Mouse (Mus musculus): ENCODE measurements around the gene Wipi1. TPM values are rescaled to one million over a fixed set of nuclear protein-coding genes. Genes with fewer than 3 reads are reported as not detected.
A peak's percentile ranks its signal among the peaks of the same experiment; 100 is the strongest.

Wipi1 gene
- polyA plus RNA-seq, 1 experiment: 5.1 TPM

DNA sequence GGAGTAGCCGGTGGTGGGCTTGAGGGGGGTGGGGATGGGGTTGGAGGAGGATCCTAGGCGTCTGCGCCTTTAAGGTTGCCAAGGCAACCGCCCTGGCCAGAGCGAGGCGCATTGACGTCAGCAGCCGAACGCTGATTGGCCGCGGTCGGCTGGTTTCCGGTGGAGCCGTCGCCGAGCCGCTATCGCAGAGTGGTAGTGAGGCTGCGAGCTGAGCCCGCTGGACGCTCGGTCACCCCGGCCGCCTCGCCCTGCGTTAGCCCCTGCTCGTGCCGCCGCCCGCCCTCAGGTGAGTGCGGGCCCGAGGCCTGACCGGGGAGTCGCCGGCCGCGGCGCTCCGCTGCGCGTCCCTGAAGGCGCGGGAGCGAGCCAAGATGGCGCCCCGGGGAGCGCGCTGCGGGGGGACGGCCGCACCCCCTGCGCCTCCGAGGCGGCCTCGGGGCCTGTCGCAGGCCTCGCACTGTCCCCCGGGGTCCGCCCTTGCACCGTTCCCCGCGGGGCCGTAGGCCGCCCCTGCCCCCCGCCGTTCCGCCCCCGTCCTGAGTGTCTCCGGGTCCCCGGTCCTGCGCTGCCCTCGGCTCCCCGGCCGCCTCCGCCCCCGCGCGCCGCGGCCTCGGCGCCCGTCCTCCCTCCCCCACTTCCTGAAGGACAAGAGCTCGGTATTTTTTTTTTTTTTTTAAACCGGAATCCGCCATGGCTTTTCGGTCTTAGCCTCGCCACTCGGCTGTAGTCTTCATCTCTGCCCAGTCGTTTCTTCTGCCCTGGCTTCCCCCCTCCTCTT, 39.2 kb upstream of the Wipi1 start:
- Histone ChIP-seq H3K27me3 (ENCODE audit: control insufficient read depth, insufficient read depth, low read length) (no peaks in the 10 kb centered on the region), H3K4me1 (ENCODE audit: control insufficient read depth, insufficient read depth, insufficient read length) (peaks cover 10% of the 10 kb centered on the region), H3K4me3 (ENCODE audit: extremely low read depth, insufficient read depth, insufficient read length) (peak overlapping the region; percentile 89), H3K27ac (ENCODE audit: insufficient read depth, low read length) (peak overlapping the region; percentile 98), H3K36me3 (ENCODE audit: control insufficient read depth, insufficient read depth, low read length) (peaks cover 10% of the 10 kb centered on the region)
- peak; percentile 81 to 92 for DNase-seq (ENCODE audit: low read depth in 1 of 2, low spot score in 2 of 2)
- WGBS: 1% methylated on average over 84 of the region's 90 CpGs
- TF ChIP-seq CTCF (IDR thresholded peaks at IDR 0.05; ENCODE audit: extremely low read depth, insufficient read depth, insufficient read length, insufficient replicate concordance) (no peak), POLR2A (IDR thresholded peaks at IDR 0.05; ENCODE audit: low read depth, low read length) (peak; percentile 95)

- peak overlapping the region; percentile 89 for H3K4me3 ChIP-seq (ENCODE audit: extremely low read depth, insufficient read depth, insufficient read length)
- 1% methylated on average over 31 of the region's 31 CpGs for WGBS
- H3K4me1 ChIP-seq (ENCODE audit: control insufficient read depth, insufficient read depth, insufficient read length): peaks cover 10% of the 10 kb centered on the region
- H3K27me3 ChIP-seq (ENCODE audit: control insufficient read depth, insufficient read depth, low read length): no peaks in the 10 kb centered on the region
- H3K36me3 ChIP-seq (ENCODE audit: control insufficient read depth, insufficient read depth, low read length): peaks cover 9% of the 10 kb centered on the region
- no peak for TF ChIP-seq POLR2A (IDR thresholded peaks at IDR 0.05; ENCODE audit: low read depth, low read length)
- no peak for TF ChIP-seq CTCF (IDR thresholded peaks at IDR 0.05; ENCODE audit: extremely low read depth, insufficient read depth, insufficient read length, insufficient replicate concordance)
- DNase-seq (ENCODE audit: low read depth in 1 of 2, low spot score in 2 of 2): peak; percentile 48 to 52
- H3K27ac ChIP-seq (ENCODE audit: insufficient read depth, low read length): peak overlapping the region; percentile 39
These were observed 38.4 kb upstream of the Wipi1 start for GRCm38 (mm10) chr11:109649975-109650701.

GRCm38 (mm10) chr11:109649206-109649605, 37.4 kb upstream of the Wipi1 start, which contains the start of gene Prkar1a:
Gene Prkar1a (plus strand): TSS chr11:109649405.
- 13% methylated on average over 8 of the region's 8 CpGs for WGBS
- no peak for DNase-seq (ENCODE audit: low read depth in 1 of 2, low spot score in 2 of 2)
- Histone ChIP-seq H3K27ac (ENCODE audit: insufficient read depth, low read length) (peak within 1 kb of the TSS; percentile 39), H3K4me3 (ENCODE audit: extremely low read depth, insufficient read depth, insufficient read length) (peak within 1 kb of the TSS; percentile 89), H3K27me3 (ENCODE audit: control insufficient read depth, insufficient read depth, low read length) (no peaks in the 10 kb centered on the region), H3K36me3 (ENCODE audit: control insufficient read depth, insufficient read depth, low read length) (peaks cover 3% of the 10 kb centered on the region), H3K4me1 (ENCODE audit: control insufficient read depth, insufficient read depth, insufficient read length) (peaks cover 10% of the 10 kb centered on the region)
- TF ChIP-seq POLR2A (IDR thresholded peaks at IDR 0.05; ENCODE audit: low read depth, low read length): no peak
- no peak for TF ChIP-seq CTCF (IDR thresholded peaks at IDR 0.05; ENCODE audit: extremely low read depth, insufficient read depth, insufficient read length, insufficient replicate concordance)

- DNase-seq (ENCODE audit: low read depth in 1 of 2, low spot score in 2 of 2): no peak
- Histone ChIP-seq H3K27ac (ENCODE audit: insufficient read depth, low read length) (no peak overlapping the region), H3K4me3 (ENCODE audit: extremely low read depth, insufficient read depth, insufficient read length) (no peak overlapping the region), H3K36me3 (ENCODE audit: control insufficient read depth, insufficient read depth, low read length) (no peaks in the 10 kb centered on the region; the same call in 1 of the 2 replicates), H3K27me3 (ENCODE audit: control insufficient read depth, insufficient read depth, low read length) (no peaks in the 10 kb centered on the region), H3K4me1 (ENCODE audit: control insufficient read depth, insufficient read depth, insufficient read length) (peaks cover 10% of the 10 kb centered on the region)
- no peak for TF ChIP-seq POLR2A (IDR thresholded peaks at IDR 0.05; ENCODE audit: low read depth, low read length)
- no peak for TF ChIP-seq CTCF (IDR thresholded peaks at IDR 0.05; ENCODE audit: extremely low read depth, insufficient read depth, insufficient read length, insufficient replicate concordance)
- WGBS: 8% methylated on average over 7 of the region's 7 CpGs
These were observed 36.7 kb upstream of the Wipi1 start for GRCm38 (mm10) chr11:109648510-109648909.

DNA sequence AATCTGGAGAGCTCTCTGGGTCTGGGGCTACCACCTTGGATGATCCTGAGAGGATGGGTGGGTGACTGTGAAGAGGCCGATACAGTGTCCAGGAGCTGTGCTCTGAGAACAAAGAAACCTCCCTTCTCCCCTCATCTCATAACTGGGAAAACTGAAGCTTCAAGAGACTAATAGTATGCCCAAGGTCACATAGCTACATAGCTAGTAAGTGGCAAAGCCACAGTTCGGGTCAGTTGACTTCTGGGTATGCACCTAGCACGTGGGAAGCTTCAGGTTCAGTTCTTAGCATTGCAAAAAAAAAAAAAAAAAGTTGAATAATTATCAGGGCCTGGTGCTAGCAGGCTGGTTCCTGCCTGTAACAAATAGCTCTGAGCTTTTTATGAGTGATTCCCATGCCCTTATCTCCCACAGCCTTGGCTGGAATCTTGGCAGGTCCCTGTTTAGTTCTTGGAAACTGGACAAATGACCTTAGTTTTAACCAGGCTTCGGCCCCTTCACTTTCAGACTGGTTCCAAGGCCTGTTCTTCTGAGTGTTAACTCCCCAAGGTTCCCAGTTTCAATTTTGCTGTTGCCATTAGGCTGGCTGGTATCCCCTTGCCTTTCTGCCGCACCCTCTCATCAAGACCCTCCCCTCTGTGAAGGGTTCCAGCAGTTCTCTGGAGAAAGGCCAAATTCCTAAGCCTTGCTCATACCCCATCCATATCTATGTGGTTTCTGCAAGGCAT, 29.9 kb upstream of the Wipi1 start:
- H3K27ac ChIP-seq (ENCODE audit: insufficient read depth, low read length): no peak overlapping the region
- H3K27me3 ChIP-seq (ENCODE audit: control insufficient read depth, insufficient read depth, low read length): no peaks in the 10 kb centered on the region
- H3K36me3 ChIP-seq (ENCODE audit: control insufficient read depth, insufficient read depth, low read length): no peaks in the 10 kb centered on the region
- H3K4me3 ChIP-seq (ENCODE audit: extremely low read depth, insufficient read depth, insufficient read length): no peak overlapping the region
- DNase-seq (ENCODE audit: low read depth in 1 of 2, low spot score in 2 of 2): no peak
- no peaks in the 10 kb centered on the region for H3K4me1 ChIP-seq (ENCODE audit: control insufficient read depth, insufficient read depth, insufficient read length)
- 71% methylated on average over 5 of the region's 5 CpGs for WGBS
- TF ChIP-seq POLR2A (IDR thresholded peaks at IDR 0.05; ENCODE audit: low read depth, low read length): no peak

DNA sequence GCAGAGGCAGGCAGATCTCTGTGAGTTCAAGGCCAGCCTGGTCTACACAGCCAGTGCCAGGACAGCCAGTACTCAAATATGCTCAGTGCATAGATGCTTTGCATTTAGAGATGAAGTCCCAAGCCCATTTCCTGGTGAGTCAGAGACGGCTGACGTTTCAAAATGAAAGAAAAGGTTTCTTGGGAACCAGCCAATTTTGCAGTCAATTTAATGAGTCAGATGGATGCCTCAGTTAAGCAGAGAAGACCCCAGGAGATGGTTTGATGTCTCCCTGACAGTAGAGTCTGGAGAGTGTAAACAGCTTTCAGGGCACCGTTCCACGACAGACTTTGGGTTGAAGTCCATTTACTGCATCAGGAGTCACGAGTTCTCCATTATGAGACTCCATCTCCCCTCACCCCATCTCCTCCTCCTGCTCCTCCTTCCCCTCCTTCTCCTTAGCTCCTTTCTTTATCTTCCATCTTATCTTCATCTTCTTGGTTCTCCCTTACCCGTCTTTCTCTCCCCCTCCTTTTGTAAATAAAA, 24.2 kb upstream of the Wipi1 start:
- WGBS: 63% methylated on average over 6 of the region's 6 CpGs
- no peaks in the 10 kb centered on the region for H3K4me1 ChIP-seq (ENCODE audit: control insufficient read depth, insufficient read depth, insufficient read length)
- no peak for DNase-seq (ENCODE audit: low read depth in 1 of 2, low spot score in 2 of 2)

More for the DNA sequence above, 24.2 kb upstream of the Wipi1 start:
- Histone ChIP-seq H3K36me3 (ENCODE audit: control insufficient read depth, insufficient read depth, low read length) (no peaks in the 10 kb centered on the region), H3K4me3 (ENCODE audit: extremely low read depth, insufficient read depth, insufficient read length) (no peak overlapping the region), H3K27me3 (ENCODE audit: control insufficient read depth, insufficient read depth, low read length) (no peaks in the 10 kb centered on the region), H3K27ac (ENCODE audit: insufficient read depth, low read length) (no peak overlapping the region)
- TF ChIP-seq CTCF (IDR thresholded peaks at IDR 0.05; ENCODE audit: extremely low read depth, insufficient read depth, insufficient read length, insufficient replicate concordance) (no peak), POLR2A (IDR thresholded peaks at IDR 0.05; ENCODE audit: low read depth, low read length) (no peak)
